Mouse (Mus musculus): ENCODE results near the gene Sgms2. TPM values are rescaled to one million over a fixed set of nuclear protein-coding genes. Genes with fewer than 3 reads are reported as not detected.

The Sgms2 gene
- 10.5 and 13.2 TPM in 2 replicates for polyA plus RNA-seq (2015; fragmentation: Nextera tagmentation; extraction: Ambion mirVana)

DNA sequence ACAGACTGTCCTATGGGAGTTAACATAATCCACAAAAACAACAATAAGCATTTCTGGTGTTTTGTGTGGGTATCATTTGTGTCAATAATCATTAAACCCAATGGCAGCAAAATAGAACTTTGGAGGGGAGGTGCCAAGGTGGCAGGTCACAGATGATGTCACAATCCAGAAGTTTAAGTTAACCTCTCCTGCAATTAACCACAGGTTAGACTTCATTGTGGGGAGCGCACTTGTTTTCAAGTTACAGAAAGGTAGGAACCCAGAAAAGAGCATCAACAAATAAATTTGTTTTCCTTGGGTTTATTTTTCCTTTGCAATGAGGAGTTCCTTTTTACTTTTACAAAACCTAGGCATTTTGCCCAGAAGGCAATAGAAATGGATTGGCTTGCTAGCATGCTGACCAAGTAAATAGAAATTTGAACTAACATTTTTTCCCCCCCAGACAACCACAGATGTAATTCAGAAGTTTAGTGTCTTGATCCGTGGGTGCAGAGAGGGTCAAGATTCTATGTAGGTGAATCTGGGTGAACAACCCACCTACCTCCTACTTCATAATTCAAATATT is at the start of gene Sgms2:
Gene Sgms2, minus strand, starts transcription at position 51 of the 565 bp plus-strand sequence.
- Histone ChIP-seq H3K4me1 (peaks cover 14% of the 10 kb centered on the region), H3K4me3 (peak within 1 kb of the TSS; percentile 80), H3K9me3 (no peaks in the 10 kb centered on the region), H3K36me3 (no peaks in the 10 kb centered on the region), H3K4me2 (replicated peaks) (peak within 1 kb of the TSS; percentile 92), H3K27me3 (peaks cover 34% of the 10 kb centered on the region), H3K9ac (peak within 1 kb of the TSS; percentile 80), H3K27ac (peak within 1 kb of the TSS; percentile 48; the same call in 1 of the 2 replicates)
- 88% methylated on average over 2 of the region's 2 CpGs for WGBS
- no peak for ATAC-seq (ENCODE audit: low FRiP score, low read depth)

DNA sequence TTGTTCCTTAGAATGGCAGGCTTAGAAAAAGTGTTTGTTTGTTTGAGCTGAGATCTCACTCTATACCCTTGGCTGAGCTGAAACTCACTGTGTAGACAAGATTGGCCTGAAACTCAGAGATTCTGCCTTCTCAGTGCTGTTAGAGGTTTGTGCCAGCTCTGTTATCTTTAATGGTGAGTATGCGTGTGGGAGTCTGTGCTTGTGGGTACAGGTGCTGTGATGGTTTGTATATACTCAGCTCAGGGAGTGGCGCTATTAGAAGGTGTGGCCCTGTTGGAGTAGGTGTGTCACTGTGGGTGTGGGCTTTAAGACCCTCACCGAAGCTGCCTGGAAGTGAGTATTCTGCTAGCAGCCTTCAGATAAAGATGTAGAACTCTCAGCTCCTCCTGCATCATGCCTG is 34.0 kb upstream of the Sgms2 start:
- Histone ChIP-seq H3K4me3 (no peak overlapping the region), H3K36me3 (no peaks in the 10 kb centered on the region), H3K4me2 (replicated peaks) (no peak overlapping the region), H3K27me3 (no peaks in the 10 kb centered on the region), H3K9ac (no peak overlapping the region), H3K27ac (no peak overlapping the region), H3K9me3 (no peaks in the 10 kb centered on the region), H3K4me1 (0 out of 2 replicates have a peak, but pooled peaks cover 3% of the 10 kb centered on the region)
- ATAC-seq (ENCODE audit: low FRiP score, low read depth) = no peak
- WGBS = 88% methylated on average over 3 of the region's 3 CpGs

DNA sequence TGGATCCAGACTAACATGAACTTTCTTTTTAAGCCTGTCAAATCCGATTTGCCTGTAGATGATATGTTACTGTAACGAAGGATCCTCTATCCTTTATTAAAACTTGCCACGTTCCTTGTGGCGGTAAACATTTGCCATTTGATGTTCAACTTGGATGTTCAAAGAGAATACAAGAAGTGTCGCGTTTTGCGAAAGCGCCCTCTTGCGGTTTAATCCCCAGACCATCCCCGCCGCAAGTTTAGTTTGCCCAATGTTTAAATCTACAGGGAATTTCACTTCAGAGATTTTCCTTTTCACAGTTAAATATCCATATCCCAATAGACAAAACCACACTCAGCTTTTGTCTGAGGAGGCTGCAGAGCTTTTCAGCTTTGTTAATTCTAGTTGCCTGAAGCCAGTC is 33.6 kb upstream of the Sgms2 start:
- H3K4me2 ChIP-seq (replicated peaks) = no peak overlapping the region
- H3K27ac ChIP-seq = no peak overlapping the region
- no peaks in the 10 kb centered on the region for H3K27me3 ChIP-seq
- H3K36me3 ChIP-seq = no peaks in the 10 kb centered on the region
- 19% methylated on average over 11 of the region's 11 CpGs for WGBS
- H3K4me1 ChIP-seq = 0 out of 2 replicates have a peak, but pooled peaks cover 3% of the 10 kb centered on the region
- no peak for ATAC-seq (ENCODE audit: low FRiP score, low read depth)
- no peak overlapping the region for H3K9ac ChIP-seq
- no peaks in the 10 kb centered on the region for H3K9me3 ChIP-seq
- H3K4me3 ChIP-seq = no peak overlapping the region

DNA sequence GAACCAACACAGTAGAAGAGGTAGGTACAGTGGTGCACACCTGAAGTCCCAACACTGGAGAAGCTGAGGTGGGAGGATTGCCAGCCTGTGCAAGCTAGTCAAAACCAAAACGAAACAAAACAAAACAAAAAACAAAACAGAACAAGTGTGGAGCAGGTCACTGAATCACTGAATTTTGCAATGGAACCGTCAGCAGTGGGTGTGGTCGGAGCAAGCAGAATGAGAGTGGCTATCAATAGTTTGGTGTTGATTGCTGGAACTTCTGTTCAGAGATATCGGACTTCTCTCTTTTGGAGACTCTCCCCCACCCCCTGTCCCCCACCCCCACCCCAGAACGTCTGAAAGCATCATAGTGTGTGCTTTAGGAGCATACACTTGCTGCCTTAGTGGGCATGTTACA is 33.0 kb upstream of the Sgms2 start:
- H3K27me3 ChIP-seq = no peaks in the 10 kb centered on the region
- no peak overlapping the region for H3K9ac ChIP-seq
- H3K4me1 ChIP-seq = 0 out of 2 replicates have a peak, but pooled peaks cover 3% of the 10 kb centered on the region
- no peak overlapping the region for H3K27ac ChIP-seq
- 80% methylated on average over 5 of the region's 5 CpGs for WGBS
- H3K9me3 ChIP-seq = no peaks in the 10 kb centered on the region
- no peak overlapping the region for H3K4me2 ChIP-seq (replicated peaks)
- no peaks in the 10 kb centered on the region for H3K36me3 ChIP-seq
- no peak overlapping the region for H3K4me3 ChIP-seq
- ATAC-seq (ENCODE audit: low FRiP score, low read depth) = no peak

DNA sequence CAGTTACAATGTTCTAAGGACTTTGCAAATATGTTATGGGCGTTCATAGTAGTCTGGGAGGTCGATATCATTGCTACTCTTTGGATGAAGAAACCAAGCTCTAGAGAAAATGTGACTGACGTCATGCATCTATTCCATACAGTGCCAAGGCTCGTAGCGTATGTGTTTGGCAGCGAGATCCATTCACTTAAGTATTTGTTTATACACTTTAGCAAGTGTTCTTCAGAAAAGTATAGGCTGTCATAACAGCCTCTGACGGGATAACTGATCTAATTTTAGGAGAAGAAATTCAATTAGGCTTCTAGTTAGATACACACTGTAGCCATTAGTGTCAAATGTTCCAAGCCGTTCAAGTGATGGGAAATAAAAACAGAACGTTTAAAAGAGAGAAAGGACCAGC is 32.5 kb upstream of the Sgms2 start:
- no peak overlapping the region for H3K4me2 ChIP-seq (replicated peaks)
- H3K27ac ChIP-seq = no peak overlapping the region
- ATAC-seq (ENCODE audit: low FRiP score, low read depth) = no peak
- no peak overlapping the region for H3K4me3 ChIP-seq
- H3K9ac ChIP-seq = no peak overlapping the region
- H3K4me1 ChIP-seq = 0 out of 2 replicates have a peak, but pooled peaks cover 3% of the 10 kb centered on the region
- H3K9me3 ChIP-seq = no peaks in the 10 kb centered on the region
- H3K27me3 ChIP-seq = no peaks in the 10 kb centered on the region
- no peaks in the 10 kb centered on the region for H3K36me3 ChIP-seq
- WGBS = 81% methylated on average over 9 of the region's 9 CpGs

DNA sequence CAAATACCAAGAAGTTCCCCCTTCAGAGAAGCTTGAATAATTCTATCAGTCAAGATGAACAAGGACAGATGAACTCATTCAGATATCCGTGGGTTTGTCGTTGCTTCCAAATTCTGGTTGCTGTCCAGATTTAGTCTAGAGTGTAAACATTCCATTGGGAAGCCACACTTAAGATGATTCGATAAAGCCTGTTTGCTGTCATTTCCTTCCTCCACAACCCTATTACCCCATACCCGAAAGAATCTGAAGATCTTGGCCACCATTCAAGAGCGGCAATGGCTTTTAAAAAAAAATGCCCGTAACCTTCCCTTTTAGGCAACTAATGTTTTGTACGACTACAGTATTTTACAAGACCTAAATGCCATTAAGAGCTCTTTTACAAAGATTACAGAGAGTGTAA is 31.0 kb upstream of the Sgms2 start:
- Histone ChIP-seq H3K36me3 (no peaks in the 10 kb centered on the region), H3K4me1 (0 out of 2 replicates have a peak, but pooled peaks cover 3% of the 10 kb centered on the region), H3K9ac (no peak overlapping the region), H3K27ac (no peak overlapping the region), H3K4me3 (no peak overlapping the region), H3K27me3 (no peaks in the 10 kb centered on the region), H3K9me3 (no peaks in the 10 kb centered on the region), H3K4me2 (replicated peaks) (no peak overlapping the region)
- 55% methylated on average over 7 of the region's 7 CpGs for WGBS
- ATAC-seq (ENCODE audit: low FRiP score, low read depth) = no peak

DNA sequence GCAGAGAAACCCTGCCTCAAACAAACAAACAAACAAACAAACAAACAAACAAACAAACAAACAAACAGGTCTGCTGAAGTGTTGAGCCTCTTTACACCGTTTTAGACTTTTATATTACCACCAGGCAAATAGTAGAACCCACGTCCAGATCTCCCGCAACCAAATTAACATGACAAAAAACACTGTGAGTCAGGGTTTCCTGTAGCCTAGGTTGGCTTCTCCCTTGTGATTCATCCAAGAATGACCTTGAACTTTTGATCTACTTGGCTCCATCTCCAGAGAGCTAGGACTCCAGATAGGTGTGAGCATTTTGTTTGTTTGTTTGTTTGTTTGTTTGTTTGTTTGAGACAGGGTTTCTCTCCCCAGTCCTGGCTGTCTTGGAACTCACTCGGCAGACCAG is 30.0 kb upstream of the Sgms2 start:
- H3K4me3 ChIP-seq = no peak overlapping the region
- no peak overlapping the region for H3K9ac ChIP-seq
- no peak overlapping the region for H3K27ac ChIP-seq
- H3K9me3 ChIP-seq = no peaks in the 10 kb centered on the region
- no peaks in the 10 kb centered on the region for H3K27me3 ChIP-seq
- H3K36me3 ChIP-seq = no peaks in the 10 kb centered on the region
- H3K4me1 ChIP-seq = 0 out of 2 replicates have a peak, but pooled peaks cover 3% of the 10 kb centered on the region
- ATAC-seq (ENCODE audit: low FRiP score, low read depth) = no peak
- no peak overlapping the region for H3K4me2 ChIP-seq (replicated peaks)
- 74% methylated on average over 4 of the region's 4 CpGs for WGBS

DNA sequence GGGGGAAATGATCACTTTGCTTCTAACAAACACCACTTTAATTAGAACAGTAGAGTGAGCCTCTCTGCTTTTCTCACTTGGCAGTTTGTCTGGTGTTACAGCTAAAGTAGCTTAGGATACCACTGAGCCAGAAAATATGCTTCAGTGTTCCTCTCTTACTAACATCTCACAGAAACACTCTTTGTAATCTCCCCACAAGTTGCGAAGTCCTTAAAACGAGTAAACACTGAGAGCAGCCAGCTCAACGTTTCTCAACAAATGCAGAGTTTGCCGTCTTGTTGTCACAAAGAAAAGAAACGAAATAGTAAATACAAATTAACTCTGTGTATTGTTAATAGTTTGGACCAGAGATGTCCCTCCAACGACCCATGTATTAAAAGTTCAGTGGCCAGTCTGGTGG is 26.5 kb upstream of the Sgms2 start:
- Histone ChIP-seq H3K4me3 (no peak overlapping the region), H3K4me2 (replicated peaks) (no peak overlapping the region), H3K27ac (no peak overlapping the region), H3K4me1 (0 out of 2 replicates have a peak, but pooled peaks cover 3% of the 10 kb centered on the region), H3K9me3 (no peaks in the 10 kb centered on the region), H3K36me3 (no peaks in the 10 kb centered on the region), H3K27me3 (no peaks in the 10 kb centered on the region), H3K9ac (no peak overlapping the region)
- WGBS = 82% methylated on average over 6 of the region's 6 CpGs
- ATAC-seq (ENCODE audit: low FRiP score, low read depth) = no peak

DNA sequence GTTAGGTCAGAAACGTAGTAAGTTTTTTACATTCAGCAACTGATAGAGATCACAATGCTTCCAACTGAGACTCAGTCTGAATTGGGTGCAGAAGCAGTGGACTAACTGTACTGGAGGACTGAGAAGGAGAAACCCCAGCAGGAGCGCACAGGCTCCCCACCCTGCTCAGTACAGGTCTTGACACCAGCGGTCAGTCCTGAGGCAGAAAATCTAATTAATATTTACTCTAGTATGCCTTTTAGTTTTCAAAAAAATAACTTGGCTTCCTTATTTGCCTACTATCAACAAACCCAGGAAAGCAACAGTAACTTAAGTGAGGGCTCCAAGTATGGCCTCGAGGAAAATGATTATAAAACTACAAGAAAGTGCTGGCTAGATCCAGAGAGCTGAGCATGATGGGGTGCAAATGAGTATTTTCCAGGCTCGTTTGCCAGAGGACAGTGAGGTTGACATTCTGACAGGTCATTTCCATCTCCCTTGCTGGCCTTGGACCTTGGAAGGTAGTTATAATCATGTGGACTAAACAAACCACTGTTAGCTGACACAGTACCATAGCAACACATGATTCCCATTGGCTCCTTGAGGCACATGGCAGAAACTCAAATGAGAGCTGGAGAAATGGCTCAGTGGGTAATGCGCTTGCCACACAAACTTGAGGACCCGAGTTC is 25.3 kb upstream of the Sgms2 start:
- no peak overlapping the region for H3K4me2 ChIP-seq (replicated peaks)
- H3K36me3 ChIP-seq = no peaks in the 10 kb centered on the region
- ATAC-seq (ENCODE audit: low FRiP score, low read depth) = no peak
- H3K4me1 ChIP-seq = no peaks in the 10 kb centered on the region
- no peaks in the 10 kb centered on the region for H3K9me3 ChIP-seq
- H3K9ac ChIP-seq = no peak overlapping the region
- 83% methylated on average over 7 of the region's 7 CpGs for WGBS
- no peak overlapping the region for H3K27ac ChIP-seq
- H3K4me3 ChIP-seq = no peak overlapping the region
- no peaks in the 10 kb centered on the region for H3K27me3 ChIP-seq

DNA sequence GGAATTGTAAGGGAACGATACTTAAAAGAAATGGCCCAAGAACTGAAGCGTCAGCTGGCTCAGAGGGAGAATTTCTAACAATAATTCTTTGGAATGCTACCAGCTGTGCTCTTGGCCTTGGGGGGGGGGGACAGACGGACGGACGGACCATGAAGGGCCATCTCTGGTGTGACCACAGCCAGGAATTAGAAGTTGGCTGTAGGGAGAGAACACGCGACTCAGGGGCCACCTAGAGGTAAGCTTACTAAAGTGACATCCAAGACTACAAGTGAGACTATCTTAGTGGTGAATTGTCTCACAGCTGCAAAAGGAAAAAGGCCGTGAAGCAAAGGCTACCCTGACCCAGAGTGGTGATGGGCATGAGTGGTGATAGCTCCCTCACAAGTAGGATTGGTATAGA is 20.4 kb upstream of the Sgms2 start:
- no peaks in the 10 kb centered on the region for H3K27me3 ChIP-seq
- WGBS = 70% methylated on average over 8 of the region's 8 CpGs
- H3K4me1 ChIP-seq = no peaks in the 10 kb centered on the region
- no peak for ATAC-seq (ENCODE audit: low FRiP score, low read depth)
- no peak overlapping the region for H3K4me3 ChIP-seq
- H3K9ac ChIP-seq = no peak overlapping the region
- no peaks in the 10 kb centered on the region for H3K36me3 ChIP-seq
- no peak overlapping the region for H3K27ac ChIP-seq
- no peaks in the 10 kb centered on the region for H3K9me3 ChIP-seq
- H3K4me2 ChIP-seq (replicated peaks) = no peak overlapping the region

DNA sequence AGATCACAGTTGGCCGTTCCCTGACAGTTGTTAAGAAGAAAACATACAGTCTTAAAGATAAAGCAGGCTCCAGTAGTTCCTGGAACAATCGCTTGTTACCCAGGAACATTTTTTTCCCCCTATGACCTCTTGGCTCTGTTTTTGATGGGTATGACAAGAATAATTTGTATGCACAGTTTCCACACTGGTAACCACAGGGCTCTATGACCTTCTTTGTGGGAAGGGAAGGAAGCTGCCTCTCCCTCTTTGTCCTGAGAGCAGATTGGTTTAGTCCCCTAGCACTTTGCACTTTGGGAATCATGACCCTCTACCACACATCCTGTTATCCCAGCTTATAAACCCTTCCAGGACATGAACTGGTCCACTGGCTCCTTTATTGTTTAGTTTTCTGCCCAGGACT is 16.8 kb upstream of the Sgms2 start:
- no peak for ATAC-seq (ENCODE audit: low FRiP score, low read depth)
- no peaks in the 10 kb centered on the region for H3K4me1 ChIP-seq
- H3K27me3 ChIP-seq = no peaks in the 10 kb centered on the region
- no peak overlapping the region for H3K4me3 ChIP-seq
- H3K4me2 ChIP-seq (replicated peaks) = no peak overlapping the region
- no peak overlapping the region for H3K9ac ChIP-seq
- WGBS = 77% methylated on average over 2 of the region's 2 CpGs
- H3K36me3 ChIP-seq = no peaks in the 10 kb centered on the region
- H3K9me3 ChIP-seq = no peaks in the 10 kb centered on the region
- no peak overlapping the region for H3K27ac ChIP-seq

DNA sequence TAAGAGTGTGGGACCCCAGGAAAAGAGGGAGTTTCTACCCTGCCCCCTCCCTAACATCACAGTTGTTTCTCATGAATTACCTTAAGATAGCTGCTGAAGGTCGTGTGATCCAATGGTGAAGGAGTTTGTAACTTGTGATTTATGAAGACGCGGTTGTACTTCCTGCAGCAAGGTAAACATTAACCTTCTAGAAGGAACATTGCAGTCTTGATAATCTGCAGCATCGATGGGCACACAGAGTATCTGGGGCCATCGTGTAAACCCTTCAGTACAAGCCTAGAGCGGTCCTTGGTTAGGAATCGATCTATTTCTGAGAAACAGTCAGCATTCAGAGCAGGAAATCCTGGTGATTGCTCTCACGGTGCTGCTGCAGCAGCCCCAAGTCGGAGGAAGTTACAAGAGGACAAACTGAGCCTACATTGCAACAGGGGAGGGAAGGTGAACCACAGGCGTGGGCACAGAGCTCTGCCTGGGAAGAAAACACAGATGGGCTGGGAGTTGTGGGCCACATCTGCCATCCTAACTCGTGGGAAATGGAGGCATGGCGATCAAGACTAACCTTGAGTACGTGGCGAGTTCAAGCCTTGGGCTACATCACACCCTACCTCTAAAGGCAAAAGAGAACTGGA is 13.5 kb upstream of the Sgms2 start:
- H3K4me2 ChIP-seq (replicated peaks) = no peak overlapping the region
- 84% methylated on average over 14 of the region's 14 CpGs for WGBS

More for the DNA sequence above, 13.5 kb upstream of the Sgms2 start:
- H3K9me3 ChIP-seq = no peaks in the 10 kb centered on the region
- H3K4me1 ChIP-seq = 0 out of 2 replicates have a peak, but pooled peaks cover 7% of the 10 kb centered on the region
- no peak overlapping the region for H3K4me3 ChIP-seq
- ATAC-seq (ENCODE audit: low FRiP score, low read depth) = no peak
- H3K9ac ChIP-seq = no peak overlapping the region
- H3K27me3 ChIP-seq = no peaks in the 10 kb centered on the region
- no peaks in the 10 kb centered on the region for H3K36me3 ChIP-seq
- H3K27ac ChIP-seq = no peak overlapping the region
